Mouse (Mus musculus) CH12.LX (cell line): ENCODE results near the gene Atp5d. TPM values are rescaled to one million over a fixed set of nuclear protein-coding genes. Genes with fewer than 3 reads are reported as not detected.

ENCODE experiments used
- DNase-seq: peaks from one replicate; pipeline ENCODE4 v3.0.0-alpha.2; 2013; ENCODE audit errors: extremely low read depth
- H3K27ac ChIP-seq: 2 replicates; pipeline ENCODE4 v1.5.1; 2012; ENCODE audit warnings: low read depth, mild to moderate bottlenecking, control low read depth, moderate library complexity; ENCODE audit not compliant: insufficient read depth
- H3K27me3 ChIP-seq: replicated peaks from 2 replicates; pipeline ENCODE3; 2012; ENCODE audit warnings: inconsistent platforms
- H3K36me3 ChIP-seq, 2 experiments: replicated peaks in 1 of 2; 2 replicates each; pipeline versions ENCODE3 to v1.6.1; 2012; ENCODE audit warnings: inconsistent platforms in 1 of 2, low read length in 1 of 2, mild to moderate bottlenecking in 1 of 2, mixed read lengths in 1 of 2, moderate library complexity in 1 of 2; ENCODE audit not compliant: control insufficient read depth in 1 of 2, insufficient read depth in 1 of 2
- H3K4me1 ChIP-seq, 2 experiments: 2 replicates each; pipeline ENCODE4 v1.6.1; 2012; ENCODE audit warnings: inconsistent platforms in 1 of 2, moderate library complexity in 1 of 2; ENCODE audit not compliant: insufficient read depth in 2 of 2, control insufficient read depth in 1 of 2
- H3K4me2 ChIP-seq: 2 replicates; pipeline ENCODE4 v1.6.1; 2012; ENCODE audit warnings: low read depth, mild to moderate bottlenecking, control low read depth; ENCODE audit not compliant: poor library complexity, insufficient read depth, severe bottlenecking
- H3K4me3 ChIP-seq, 3 experiments: fragments of 150-350 bp in 1 of 3; sonication (generic) in 1 of 3; replicated peaks in 1 of 3; 2 replicates each; pipeline versions ENCODE3 to v1.5.1; 2011 to 2012; ENCODE audit warnings: low read depth in 2 of 3, low read length in 2 of 3, mild to moderate bottlenecking in 2 of 3, moderate library complexity in 2 of 3, control low read depth in 1 of 3, improper control_type of control experiment in 1 of 3, inconsistent platforms in 1 of 3, mixed read lengths in 1 of 3; ENCODE audit not compliant: poor library complexity in 1 of 3
- H3K79me2 ChIP-seq: replicated peaks from 2 replicates; pipeline ENCODE4 v1.6.1; 2012; ENCODE audit warnings: mild to moderate bottlenecking, moderate library complexity; ENCODE audit not compliant: control insufficient read depth, poor library complexity, insufficient read depth, severe bottlenecking; ENCODE audit errors: extremely low read depth
- H3K9ac ChIP-seq: 2 replicates; pipeline ENCODE4 v1.6.1; 2012; ENCODE audit warnings: low read depth, mild to moderate bottlenecking, control low read depth, moderate library complexity; ENCODE audit not compliant: insufficient read depth
- H3K9me3 ChIP-seq: replicated peaks from 2 replicates; pipeline ENCODE3; 2012; ENCODE audit warnings: low read length, inconsistent platforms, mixed read lengths
- BHLHE40 ChIP-seq: IDR thresholded peaks from 2 replicates; pipeline ENCODE4 v1.6.1; 2011; ENCODE audit warnings: mild to moderate bottlenecking, low read depth, low read length, improper control_type of control experiment
- CHD2 ChIP-seq: IDR thresholded peaks from 2 replicates; pipeline ENCODE4 v1.6.1; 2011; ENCODE audit warnings: low read length, improper control_type of control experiment
- E2F4 ChIP-seq: IDR thresholded peaks from 2 replicates; pipeline ENCODE4 v1.6.1; 2011; ENCODE audit warnings: low read depth, low read length, improper control_type of control experiment; ENCODE audit not compliant: insufficient replicate concordance
- EP300 ChIP-seq: IDR thresholded peaks from 2 replicates; pipeline ENCODE4 v1.6.1; 2011; ENCODE audit warnings: low read length, improper control_type of control experiment
- ETS1 ChIP-seq: conservative IDR thresholded peaks from 2 replicates; pipeline ENCODE4 v1.6.1; 2012; ENCODE audit warnings: low read depth, mild to moderate bottlenecking, inconsistent platforms, low read length, improper control_type of control experiment, moderate library complexity
- IRF4 ChIP-seq: IDR thresholded peaks from 2 replicates; pipeline ENCODE4 v1.6.1; 2014; ENCODE audit warnings: low read depth, mild to moderate bottlenecking, inconsistent platforms, low read length, improper control_type of control experiment
- JUND ChIP-seq: conservative IDR thresholded peaks from 2 replicates; pipeline ENCODE4 v1.6.1; 2011; ENCODE audit warnings: low read depth, low read length, improper control_type of control experiment
- KAT2A ChIP-seq: IDR thresholded peaks from 2 replicates; pipeline ENCODE4 v1.6.1; 2012; ENCODE audit warnings: low read length, improper control_type of control experiment, inconsistent platforms; ENCODE audit not compliant: insufficient replicate concordance
- MAFK ChIP-seq: IDR thresholded peaks from 2 replicates; pipeline ENCODE4 v1.6.1; 2011; ENCODE audit warnings: low read length, improper control_type of control experiment; ENCODE audit not compliant: insufficient replicate concordance
- MAZ ChIP-seq: IDR thresholded peaks from 2 replicates; pipeline ENCODE4 v1.6.1; 2012; ENCODE audit warnings: low read depth, mild to moderate bottlenecking, inconsistent platforms, low read length, improper control_type of control experiment, moderate library complexity
- NELFE ChIP-seq: IDR thresholded peaks from 2 replicates; pipeline ENCODE4 v1.6.1; 2011; ENCODE audit warnings: low read depth, low read length, improper control_type of control experiment
- NRF1 ChIP-seq: IDR thresholded peaks from 2 replicates; pipeline ENCODE4 v1.6.1; 2014; ENCODE audit warnings: low read depth, mild to moderate bottlenecking, inconsistent platforms, low read length, improper control_type of control experiment, moderate library complexity
- PAX5 ChIP-seq: IDR thresholded peaks from 2 replicates; pipeline ENCODE4 v1.6.1; 2012; ENCODE audit warnings: low read length, inconsistent platforms, mixed read lengths
- POLR2A ChIP-seq: IDR thresholded peaks from 2 replicates; pipeline ENCODE4 v1.6.1; 2011; ENCODE audit warnings: low read depth, mild to moderate bottlenecking, improper control_type of control experiment, low read length
- RAD21 ChIP-seq: IDR thresholded peaks from 2 replicates; pipeline ENCODE4 v1.6.1; 2011; ENCODE audit warnings: low read depth, mild to moderate bottlenecking, low read length, improper control_type of control experiment, moderate library complexity
- SIN3A ChIP-seq: IDR thresholded peaks from 2 replicates; pipeline ENCODE4 v1.6.1; 2012; ENCODE audit warnings: low read length, improper control_type of control experiment, inconsistent platforms
- TBP ChIP-seq: conservative IDR thresholded peaks from 2 replicates; pipeline ENCODE4 v1.6.1; 2011; ENCODE audit warnings: low read depth, low read length, improper control_type of control experiment
- UBTF ChIP-seq: IDR thresholded peaks from 2 replicates; pipeline ENCODE4 v1.6.1; 2012; ENCODE audit warnings: low read depth, mild to moderate bottlenecking, inconsistent platforms, low read length, improper control_type of control experiment, moderate library complexity
- USF2 ChIP-seq: conservative IDR thresholded peaks from 2 replicates; pipeline ENCODE4 v1.6.1; 2011; ENCODE audit warnings: low read depth, low read length, improper control_type of control experiment
- ZC3H11A ChIP-seq: IDR thresholded peaks from 2 replicates; pipeline ENCODE4 v1.6.1; 2012; ENCODE audit warnings: low read depth, mild to moderate bottlenecking, inconsistent platforms, low read length, improper control_type of control experiment
- ZMIZ1 ChIP-seq: IDR thresholded peaks from 2 replicates; pipeline ENCODE4 v1.6.1; 2012; ENCODE audit warnings: low read depth, mild to moderate bottlenecking, inconsistent platforms, low read length, improper control_type of control experiment
- ZNF384 ChIP-seq: IDR thresholded peaks from 2 replicates; pipeline ENCODE4 v1.6.1; 2012; ENCODE audit warnings: low read depth, low read length, improper control_type of control experiment, inconsistent platforms
- dilution Hi-C: fragments of 300-500 bp; cut with MboI; formaldehyde crosslinking; loops from 2 replicates; pipeline ENCODE4 v1.14.3; 2020; ENCODE audit warnings: low sequenced_read_pairs; ENCODE audit not compliant: extremely low pct_unique_long_range_greater_than_20kb, extremely low pct_ligation_motif_present
- in situ Hi-C: fragments of 300-500 bp; cut with MboI; formaldehyde crosslinking; loops from 3 replicates; pipeline ENCODE4 v1.14.3; 2019; ENCODE audit warnings: low sequenced_read_pairs, low pct_ligation_motif_present, low pct_unique_long_range_greater_than_20kb, mixed read lengths
- polyA plus RNA-seq: library from polyadenylated mRNA; unstranded; fragments of >175 nt; gene quantifications from 2 replicates; pipeline ENCODE4 v1.2.1, GENCODE M21; 2012; ENCODE audit warnings: low read depth; ENCODE audit not compliant: insufficient read length
- total RNA-seq, 2 experiments: library from RNA; depleted of rRNA; stranded (reverse); fragments of 300-350 nt in 1 of 2; fragments of >200 nt in 1 of 2; gene quantifications; 2 replicates each; pipeline ENCODE4 v1.2.3; 2012 to 2014

The Atp5d gene
- total and polyA plus RNA-seq, 3 experiments, result 106 to 352 (median 326) TPM

- Histone ChIP-seq H3K79me2 (no peaks in the 10 kb centered on the region), H3K27me3 (peaks cover 79% of the 10 kb centered on the region), H3K36me3 (no peaks in the 10 kb centered on the region), H3K4me3 (no peak overlapping the region), H3K9me3 (peaks cover 2% of the 10 kb centered on the region), H3K27ac (no peak overlapping the region), H3K4me1 (peaks cover 0 to 3% of the 10 kb centered on the region in 2 experiments; a peak in 1 of 4 replicates), H3K9ac (no peak overlapping the region), H3K4me2 (no peak overlapping the region)
- dilution Hi-C loops (no loop called here), in situ Hi-C loops (no loop called here)
- no peak for DNase-seq
- TF ChIP-seq KAT2A, result no peak
- no peak for TF ChIP-seq ZC3H11A
- TF ChIP-seq POLR2A, result no peak
- TF ChIP-seq SIN3A, result no peak
- no peak for TF ChIP-seq RAD21
- no peak for TF ChIP-seq ZNF384
- TF ChIP-seq ZMIZ1, result no peak
- no peak for TF ChIP-seq PAX5
- TF ChIP-seq BHLHE40, result no peak
- TF ChIP-seq JUND, result no peak
- TF ChIP-seq MAFK, result no peak
- no peak for TF ChIP-seq ETS1
- no peak for TF ChIP-seq TBP
- no peak for TF ChIP-seq UBTF
- TF ChIP-seq NRF1, result no peak
- TF ChIP-seq MAZ, result no peak
- TF ChIP-seq EP300, result no peak
- TF ChIP-seq IRF4, result no peak
- TF ChIP-seq USF2, result no peak
- no peak for TF ChIP-seq CHD2
Observed at GRCm38 (mm10) chr10:80187739-80188138, 49.3 kb downstream of the Atp5d start.

DNA sequence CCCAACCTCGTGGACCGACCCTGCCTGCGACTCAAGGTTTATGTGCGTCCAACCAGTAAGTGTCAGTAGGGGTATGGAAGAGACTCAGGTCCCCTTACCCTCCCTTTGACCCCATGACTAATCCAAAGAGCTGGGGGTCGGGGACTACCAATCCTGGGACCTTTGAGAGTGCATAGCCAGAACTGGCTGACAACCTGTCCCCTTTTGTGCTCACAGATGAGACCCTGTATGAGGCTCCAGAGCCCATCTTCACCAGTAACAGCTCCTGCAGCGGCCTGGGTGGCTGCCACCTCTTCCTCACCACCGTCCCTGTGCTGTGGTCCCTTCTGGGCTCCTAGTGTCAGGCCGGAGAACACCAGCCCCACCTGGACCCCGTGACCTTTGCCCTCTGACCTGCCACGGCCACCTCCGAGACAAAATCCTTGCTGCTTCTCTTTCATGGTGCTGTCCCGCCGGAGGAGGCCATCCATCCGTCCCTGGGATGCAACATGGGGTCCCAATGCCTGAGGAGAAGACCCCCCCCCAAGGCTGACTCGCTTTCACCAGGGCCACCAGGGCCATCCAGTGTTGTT is 50.1 kb downstream of the Atp5d start:
- Histone ChIP-seq H3K79me2 (no peaks in the 10 kb centered on the region), H3K4me2 (no peak overlapping the region), H3K36me3 (no peaks in the 10 kb centered on the region), H3K9me3 (peaks cover 2% of the 10 kb centered on the region), H3K27me3 (peaks cover 79% of the 10 kb centered on the region), H3K9ac (no peak overlapping the region), H3K27ac (no peak overlapping the region), H3K4me3 (no peak overlapping the region), H3K4me1 (peaks cover 0 to 3% of the 10 kb centered on the region in 2 experiments; a peak in 1 of 4 replicates)
- TF ChIP-seq PAX5, result no peak
- no peak for TF ChIP-seq NELFE
- TF ChIP-seq E2F4, result no peak
- TF ChIP-seq KAT2A, result no peak
- TF ChIP-seq ZMIZ1, result no peak
- TF ChIP-seq RAD21, result no peak
- no peak for TF ChIP-seq JUND
- in situ Hi-C loops, result no loop called here
- dilution Hi-C loops, result no loop called here
- DNase-seq, result no peak
